Mouse (Mus musculus): Measurements from ENCODE around the gene Cldn11. TPM values are rescaled to one million over a fixed set of nuclear protein-coding genes. Genes with fewer than 3 reads are reported as not detected.

Cldn11 gene
- total RNA-seq, 2 experiments from 2014 or later, result 98.2 to 115 TPM

DNA sequence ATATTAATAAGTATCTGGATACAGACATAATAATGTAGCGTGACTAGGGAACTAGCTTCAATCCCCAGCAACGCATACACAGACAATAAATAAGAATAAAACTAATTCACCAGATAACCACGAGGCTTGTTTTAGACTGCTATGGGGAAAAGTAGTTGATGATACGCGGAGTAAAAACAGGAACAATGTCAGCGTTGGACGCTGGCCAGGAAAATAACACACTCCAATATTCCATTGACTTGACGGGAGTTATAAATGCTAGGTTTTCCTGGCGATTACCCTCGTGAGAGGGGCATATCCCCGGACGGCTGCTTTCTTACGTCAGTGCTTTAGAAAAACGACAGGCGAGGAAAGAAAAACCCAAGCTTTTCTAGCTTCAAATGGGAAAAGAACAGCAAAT, 8.1 kb downstream of the Cldn11 start:
- DNase-seq (ENCODE audit: low spot score in 2 of 2), result no peak

DNA sequence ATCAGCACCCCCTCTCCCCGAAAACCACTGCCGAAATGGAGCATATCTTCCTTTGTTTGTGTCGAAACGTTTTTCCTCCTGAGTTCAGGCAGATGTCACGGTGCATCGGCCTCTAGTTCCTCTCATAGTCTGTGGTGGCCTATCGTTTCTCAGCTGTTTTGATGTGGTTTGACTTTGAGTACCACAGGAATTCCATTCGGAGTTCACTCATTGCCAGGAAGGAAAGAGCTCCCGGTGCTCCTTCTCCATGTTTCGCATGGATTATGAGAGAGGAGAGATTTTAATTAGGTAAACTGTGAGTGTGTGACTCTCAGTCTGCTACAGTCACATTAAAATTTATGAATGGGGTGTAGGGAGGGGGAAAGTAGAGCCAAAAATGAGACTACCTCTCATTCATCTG, 10.3 kb downstream of the Cldn11 start:
- no peak for DNase-seq (ENCODE audit: low spot score in 2 of 2)

DNA sequence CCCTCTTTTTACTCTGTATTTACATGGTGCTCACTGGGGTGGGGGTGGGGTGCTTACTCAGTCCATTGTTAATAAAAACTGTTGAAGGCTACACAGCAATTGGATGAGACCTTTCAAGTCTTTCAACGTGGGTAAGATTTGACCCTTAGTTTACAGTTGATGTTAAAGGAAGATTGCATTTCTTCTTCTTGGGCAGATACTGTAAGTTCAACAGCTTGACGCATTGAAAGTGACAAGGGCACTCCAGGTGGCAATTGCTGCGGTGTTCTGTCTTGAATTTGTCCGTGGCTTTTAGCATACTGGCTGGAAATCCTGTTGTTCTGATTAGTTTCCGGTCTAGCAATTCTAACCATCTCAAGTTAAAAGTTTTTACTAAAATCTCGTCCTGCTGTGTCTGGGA, 11.6 kb downstream of the Cldn11 start:
- DNase-seq (ENCODE audit: low spot score in 2 of 2), result no peak

GRCm38 (mm10) chr3:31162860-31163259, 13.1 kb downstream of the Cldn11 start:
- no peak for DNase-seq (ENCODE audit: low spot score in 2 of 2)

GRCm38 (mm10) chr3:31165803-31166202, 16.1 kb downstream of the Cldn11 start:
- DNase-seq (ENCODE audit: low spot score in 2 of 2), result no peak

GRCm38 (mm10) chr3:31166365-31166871, 16.7 kb downstream of the Cldn11 start:
- DNase-seq (ENCODE audit: low spot score in 2 of 2), result peak in 1 of 2 experiments; percentile 66

DNA sequence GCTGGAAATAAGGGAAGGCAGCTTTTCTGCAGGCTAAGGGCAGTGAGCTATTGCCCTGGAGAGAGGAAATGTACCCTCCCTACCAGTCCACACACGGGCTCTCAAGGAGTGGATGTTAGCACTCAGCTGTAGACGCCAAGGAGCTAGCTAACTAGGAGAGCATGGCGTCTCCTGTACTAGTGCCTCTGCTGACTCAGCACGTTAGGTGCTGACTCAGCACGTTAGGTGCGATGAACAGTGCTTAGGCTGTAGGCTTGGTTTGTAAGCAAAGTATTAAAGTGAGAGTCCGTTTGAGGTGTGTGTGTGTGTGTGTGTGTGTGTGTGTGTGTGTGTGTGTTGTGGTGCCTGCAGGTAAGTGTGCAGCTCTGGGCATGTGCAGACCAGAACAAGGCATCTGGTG, 40.6 kb downstream of the Cldn11 start:
- DNase-seq (ENCODE audit: low spot score in 2 of 2), result no peak

GRCm38 (mm10) chr3:31191402-31191801, 41.7 kb downstream of the Cldn11 start:
- no peak for DNase-seq (ENCODE audit: low spot score in 2 of 2)

- no peak for DNase-seq (ENCODE audit: low spot score in 2 of 2)
Measured at GRCm38 (mm10) chr3:31199162-31199877, 49.6 kb downstream of the Cldn11 start.

DNA sequence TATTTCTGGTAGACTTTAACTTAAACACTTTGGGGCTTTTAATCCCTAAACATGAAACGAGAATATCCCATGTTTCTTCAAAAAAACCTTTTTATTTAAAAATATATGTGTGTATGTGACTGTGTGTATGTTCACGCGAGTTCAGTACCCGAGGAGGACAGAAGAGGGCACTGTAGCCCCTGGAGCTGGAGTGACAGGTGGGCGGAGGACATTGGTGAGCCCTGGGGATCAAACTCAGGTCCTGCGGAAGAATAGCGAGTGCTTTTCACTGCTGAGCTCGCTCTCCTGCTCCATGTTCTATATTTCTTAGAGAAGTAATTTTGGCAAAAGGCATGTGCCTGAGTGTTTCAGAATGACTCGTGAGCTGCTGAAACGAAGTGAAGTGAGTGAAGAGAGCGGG, 54.2 kb downstream of the Cldn11 start:
- no peak for DNase-seq (ENCODE audit: low spot score in 2 of 2)

DNA sequence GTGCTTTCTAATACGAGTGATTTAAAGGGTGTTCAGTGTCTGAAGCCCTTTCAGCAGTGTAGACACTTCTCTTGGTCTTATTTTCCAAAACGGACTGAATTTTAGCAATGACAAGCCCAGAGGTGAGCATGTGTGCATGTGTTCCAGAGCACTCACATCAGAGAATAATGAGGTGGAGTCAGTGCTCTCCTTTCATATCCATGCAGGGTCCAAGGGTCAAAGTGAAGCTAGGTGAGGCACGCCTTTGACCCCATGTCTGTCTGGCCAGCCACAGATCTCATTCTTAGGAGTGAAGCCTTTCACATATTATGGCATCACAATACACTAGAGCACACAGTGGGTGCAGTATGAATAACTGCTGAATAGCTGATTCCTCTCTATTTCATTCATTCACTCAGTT, 55.4 kb downstream of the Cldn11 start:
- DNase-seq (ENCODE audit: low spot score in 2 of 2), result no peak

DNA sequence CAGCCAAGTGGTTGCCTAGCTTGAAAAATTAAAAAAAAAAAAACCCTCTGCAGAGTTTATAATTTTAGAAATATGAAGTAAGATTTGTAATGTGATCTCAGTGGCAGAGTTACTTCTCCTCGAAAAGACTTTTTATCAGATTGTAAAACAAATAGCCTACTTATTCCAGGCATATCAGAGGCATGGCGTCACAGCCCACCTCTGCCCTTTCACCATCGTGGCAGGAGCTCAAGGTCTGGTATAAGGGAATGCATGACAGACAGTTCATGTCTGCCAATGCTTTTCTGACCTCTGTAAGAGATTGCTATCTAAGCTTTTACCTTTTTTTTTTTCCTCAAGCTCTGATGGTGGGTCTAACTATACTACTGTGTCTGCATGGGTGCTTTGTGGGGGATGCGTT, 58.3 kb downstream of the Cldn11 start:
- DNase-seq (ENCODE audit: low spot score in 2 of 2), result no peak

DNA sequence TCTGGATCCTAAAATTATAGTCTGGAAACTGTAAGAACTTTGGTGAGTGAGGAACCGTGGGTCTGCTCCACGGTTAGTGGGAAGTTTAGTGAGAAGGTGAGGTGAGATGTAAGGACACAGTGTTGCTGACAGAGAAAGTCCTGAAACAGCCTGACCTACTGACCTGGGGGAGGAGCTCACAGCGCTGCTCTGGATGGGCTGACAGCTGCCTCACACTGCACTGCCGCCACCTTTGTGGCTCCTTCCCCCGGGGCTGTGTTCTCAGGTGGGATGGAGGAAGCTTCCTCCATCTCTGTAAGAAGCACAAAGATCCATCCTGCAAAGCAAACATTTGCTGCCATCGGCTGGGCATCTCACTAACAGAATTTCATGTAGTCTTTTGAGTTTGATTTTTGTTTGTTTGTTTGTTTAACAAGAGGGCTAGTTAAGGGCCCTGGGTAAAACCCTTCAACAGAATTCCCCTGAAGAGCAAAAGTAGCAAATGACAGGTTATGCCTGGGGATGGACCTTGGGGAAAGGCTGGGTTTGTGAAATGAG, 58.8 kb downstream of the Cldn11 start:
- DNase-seq (ENCODE audit: low spot score in 2 of 2), result no peak

GRCm38 (mm10) chr3:31209001-31209400, 59.3 kb downstream of the Cldn11 start:
- peak in 1 of 2 experiments; percentile 71 for DNase-seq (ENCODE audit: low spot score in 2 of 2)

DNA sequence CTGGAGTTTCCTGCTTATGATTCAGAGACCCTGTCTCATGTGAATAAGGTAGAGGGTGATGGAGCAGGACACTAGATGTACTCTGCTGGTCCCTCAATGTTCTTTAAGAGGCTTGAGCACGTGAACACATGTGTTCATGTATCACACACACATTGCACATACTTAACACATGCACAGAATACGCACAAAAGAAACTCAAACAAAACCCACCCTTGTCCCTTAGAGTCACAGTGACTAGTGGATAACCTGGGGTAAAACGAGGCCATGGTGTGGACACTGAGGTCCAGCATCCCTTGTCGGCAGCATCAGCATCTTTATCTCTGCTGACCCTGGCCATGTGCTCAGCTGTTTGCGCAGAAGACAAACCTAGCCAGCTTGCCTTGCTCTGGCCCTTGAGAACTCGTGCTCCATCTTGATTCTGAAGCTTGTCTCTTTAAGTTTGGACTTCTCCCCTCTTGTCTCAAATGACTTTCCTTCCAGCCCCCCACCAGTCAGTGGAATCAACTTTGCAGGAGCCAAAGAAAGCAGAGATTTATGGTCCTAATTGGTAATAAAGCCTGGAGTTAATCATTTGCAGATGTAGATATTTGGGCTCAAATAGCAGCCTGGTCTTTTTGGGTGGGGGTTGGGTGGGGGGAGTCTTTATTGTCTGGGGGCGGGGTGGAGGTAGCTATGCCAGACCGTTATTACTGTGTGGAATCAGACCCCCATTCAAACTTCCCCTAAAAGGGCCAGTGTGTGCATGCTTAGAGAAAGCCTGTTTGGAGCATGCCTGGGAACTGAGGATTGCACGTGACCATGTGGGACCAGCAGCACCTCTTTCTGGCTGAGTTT, 62.7 kb downstream of the Cldn11 start:
- DNase-seq (ENCODE audit: low spot score in 2 of 2), result no peak

DNA sequence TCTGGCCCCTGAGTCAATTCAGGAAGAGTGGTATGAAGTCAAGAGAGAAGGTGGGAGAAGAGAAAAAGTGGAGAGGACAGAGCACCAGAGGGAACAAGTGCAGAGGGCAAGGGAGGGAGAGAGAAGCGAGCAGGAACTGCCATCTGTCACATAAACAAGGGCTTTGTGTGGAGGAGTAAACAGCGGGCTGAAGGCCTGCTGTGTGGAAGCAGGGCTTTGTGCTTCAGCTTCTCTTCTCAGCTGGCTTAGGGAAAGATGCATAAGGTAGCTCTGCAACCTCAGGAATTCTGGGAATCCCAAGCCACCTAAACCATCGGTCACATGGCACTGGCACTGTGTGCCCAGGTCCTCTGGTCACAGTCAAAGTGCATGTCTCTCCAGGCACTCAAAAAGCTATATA, 64.1 kb downstream of the Cldn11 start:
- peak; percentile 31 to 66 for DNase-seq (ENCODE audit: low spot score in 2 of 2)

Other genes starting within 250 kb of the Cldn11 start
- gene Phc3, start 180.5 kb upstream of the Cldn11 start, total RNA-seq (2021), result 10 to 100 TPM; 38.7 TPM
- gene Prkci, start 154.2 kb upstream of the Cldn11 start, total RNA-seq (2021), result 10 to 100 TPM; 56.7 to 65.8 TPM
- 10 to 100 TPM; 61.6 to 63.4 TPM for gene Skil, start 54.9 kb upstream of the Cldn11 start, total RNA-seq (2021)
- 10 to 100 TPM; 92.2 to 93.7 TPM for gene Slc7a14, start 160.5 kb downstream of the Cldn11 start, total RNA-seq (2021)

Measured in layer of hippocampus, adult 18-20 months (tissue).